Mouse (Mus musculus): ENCODE data around the gene Tyw1. TPM values are rescaled to one million over a fixed set of nuclear protein-coding genes. Genes with fewer than 3 reads are reported as not detected.

Gene Tyw1
- polyA plus RNA-seq, 1 experiment, result 12.7 TPM

- 0 out of 2 replicates have a peak overlapping the region, but pooled peaks have one; percentile 3 for H3K27ac ChIP-seq (ENCODE audit: insufficient read depth, low read depth, low read length)
- H3K4me3 ChIP-seq (ENCODE audit: insufficient read depth, low read length), result peak overlapping the region; percentile 94
- peaks cover 25% of the 10 kb centered on the region for H3K4me1 ChIP-seq (ENCODE audit: control insufficient read depth, insufficient read depth, low read length)
- TF ChIP-seq CTCF (IDR thresholded peaks at IDR 0.05; ENCODE audit: low read depth, low read length) (no peak), POLR2A (IDR thresholded peaks at IDR 0.05; ENCODE audit: borderline replicate concordance, low read depth, low read length) (no peak)
Observed at GRCm38 (mm10) chr5:130257303-130257702, 1.9 kb downstream of the Tyw1 start.

DNA sequence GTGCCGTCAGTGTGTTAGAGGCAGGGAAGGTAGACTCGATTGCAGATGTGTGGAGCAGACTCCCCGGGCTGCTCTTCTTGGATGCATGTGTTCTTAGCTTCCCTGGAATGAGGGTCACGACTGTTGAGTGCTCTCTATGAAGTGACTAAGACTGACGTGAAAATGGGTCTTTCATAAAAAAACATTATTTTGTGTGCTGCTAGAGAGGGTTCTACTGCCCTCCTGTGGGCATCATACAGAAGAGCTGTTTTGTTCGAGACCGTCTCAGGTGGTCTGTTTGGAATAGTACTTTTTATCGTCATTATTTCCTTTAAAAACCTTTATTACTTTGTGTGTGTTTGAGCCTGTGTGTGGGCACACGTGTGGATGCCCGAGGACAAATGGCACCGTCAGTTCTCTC lies 8.0 kb downstream of the Tyw1 start:
- TF ChIP-seq CTCF (IDR thresholded peaks at IDR 0.05; ENCODE audit: low read depth, low read length) (no peak), POLR2A (IDR thresholded peaks at IDR 0.05; ENCODE audit: borderline replicate concordance, low read depth, low read length) (no peak)

GRCm38 (mm10) chr5:130264433-130265005 lies 9.1 kb downstream of the Tyw1 start:
- H3K4me3 ChIP-seq (ENCODE audit: insufficient read depth, low read length), result no peak overlapping the region
- no peak overlapping the region; the same call in 1 of the 2 replicates for H3K27ac ChIP-seq (ENCODE audit: insufficient read depth, low read depth, low read length)
- peaks cover 23% of the 10 kb centered on the region for H3K4me1 ChIP-seq (ENCODE audit: control insufficient read depth, insufficient read depth, low read length)
- TF ChIP-seq CTCF (IDR thresholded peaks at IDR 0.05; ENCODE audit: low read depth, low read length) (no peak), POLR2A (IDR thresholded peaks at IDR 0.05; ENCODE audit: borderline replicate concordance, low read depth, low read length) (no peak)

More for the DNA sequence above, 8.0 kb downstream of the Tyw1 start:
- Histone ChIP-seq H3K4me3 (ENCODE audit: insufficient read depth, low read length) (no peak overlapping the region), H3K4me1 (ENCODE audit: control insufficient read depth, insufficient read depth, low read length) (peaks cover 19% of the 10 kb centered on the region), H3K27ac (ENCODE audit: insufficient read depth, low read depth, low read length) (no peak overlapping the region)

DNA sequence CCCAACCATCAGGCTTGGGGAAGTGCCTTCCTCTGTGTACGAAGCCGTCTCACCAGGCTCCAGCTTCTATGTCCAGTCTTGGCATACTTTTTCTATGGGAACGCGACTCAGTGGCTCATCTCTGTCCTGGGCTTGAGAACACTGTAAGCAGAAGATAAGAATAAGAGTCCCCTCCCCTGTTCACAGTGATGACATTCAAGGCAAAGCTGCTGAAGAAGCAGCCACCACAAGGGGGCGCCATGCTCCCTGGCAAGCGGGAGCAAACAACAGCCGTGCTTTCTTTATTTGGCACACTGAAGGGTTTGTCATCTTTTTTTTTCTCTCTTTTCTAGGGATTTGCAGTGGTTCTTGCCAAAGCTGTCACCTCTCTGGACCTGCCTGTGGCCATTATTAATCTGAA lies 11.2 kb downstream of the Tyw1 start:
- no peak overlapping the region for H3K4me3 ChIP-seq (ENCODE audit: insufficient read depth, low read length)
- peaks cover 19% of the 10 kb centered on the region for H3K4me1 ChIP-seq (ENCODE audit: control insufficient read depth, insufficient read depth, low read length)
- H3K27ac ChIP-seq (ENCODE audit: insufficient read depth, low read depth, low read length), result no peak overlapping the region
- TF ChIP-seq POLR2A (IDR thresholded peaks at IDR 0.05; ENCODE audit: borderline replicate concordance, low read depth, low read length) (no peak), CTCF (IDR thresholded peaks at IDR 0.05; ENCODE audit: low read depth, low read length) (0 out of 2 replicates have a peak, but pooled peaks have one; percentile 29)

GRCm38 (mm10) chr5:130267316-130267715 lies 11.9 kb downstream of the Tyw1 start:
- TF ChIP-seq POLR2A (IDR thresholded peaks at IDR 0.05; ENCODE audit: borderline replicate concordance, low read depth, low read length), result no peak
- peak; percentile 33 for TF ChIP-seq CTCF (IDR thresholded peaks at IDR 0.05; ENCODE audit: low read depth, low read length)
- H3K27ac ChIP-seq (ENCODE audit: insufficient read depth, low read depth, low read length), result no peak overlapping the region
- no peak overlapping the region for H3K4me3 ChIP-seq (ENCODE audit: insufficient read depth, low read length)
- H3K4me1 ChIP-seq (ENCODE audit: control insufficient read depth, insufficient read depth, low read length), result peaks cover 15% of the 10 kb centered on the region

DNA sequence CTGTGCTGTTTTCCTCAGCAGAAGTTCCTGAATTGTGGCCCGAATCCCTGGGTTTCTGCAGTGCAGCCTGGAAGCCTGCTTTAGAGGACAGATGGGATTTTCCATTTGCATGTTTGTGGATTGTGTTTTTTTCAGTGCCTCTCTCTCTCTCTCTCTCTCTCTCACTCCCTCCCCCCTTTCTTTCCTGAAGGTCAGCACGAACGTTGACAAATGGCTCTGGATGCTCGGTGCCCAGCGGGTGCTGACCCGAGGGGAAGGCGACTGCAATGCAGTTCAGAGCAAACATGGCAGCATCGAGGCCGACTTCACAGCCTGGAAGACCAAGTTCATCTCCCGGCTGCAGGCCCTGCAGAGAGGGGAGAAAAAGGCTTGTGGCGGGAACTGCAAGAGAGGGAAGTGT lies 13.6 kb downstream of the Tyw1 start:
- no peak for TF ChIP-seq POLR2A (IDR thresholded peaks at IDR 0.05; ENCODE audit: borderline replicate concordance, low read depth, low read length)
- no peak for TF ChIP-seq CTCF (IDR thresholded peaks at IDR 0.05; ENCODE audit: low read depth, low read length)
- Histone ChIP-seq H3K4me3 (ENCODE audit: insufficient read depth, low read length) (no peak overlapping the region), H3K4me1 (ENCODE audit: control insufficient read depth, insufficient read depth, low read length) (peaks cover 13% of the 10 kb centered on the region), H3K27ac (ENCODE audit: insufficient read depth, low read depth, low read length) (no peak overlapping the region)

DNA sequence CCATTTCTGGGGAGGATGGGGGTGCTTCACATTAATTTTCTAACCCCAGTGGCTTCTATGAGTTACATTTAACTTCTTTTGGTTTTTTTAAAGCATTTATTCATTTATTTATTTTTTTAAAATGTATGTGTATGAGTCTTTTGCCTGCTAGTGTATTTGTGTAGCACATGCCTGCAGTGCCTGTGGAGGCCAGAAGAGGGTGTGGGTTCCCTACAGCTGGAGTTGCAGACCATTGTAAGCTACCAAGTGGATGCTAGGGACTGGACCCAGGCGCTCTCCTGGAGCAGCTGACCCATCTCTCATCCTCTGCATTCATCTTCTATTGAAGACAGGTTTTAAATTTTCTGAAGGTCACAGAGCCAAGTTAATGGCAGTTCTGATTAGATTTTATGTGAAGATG lies 16.9 kb downstream of the Tyw1 start:
- no peak overlapping the region for H3K4me3 ChIP-seq (ENCODE audit: insufficient read depth, low read length)
- TF ChIP-seq CTCF (IDR thresholded peaks at IDR 0.05; ENCODE audit: low read depth, low read length) (no peak), POLR2A (IDR thresholded peaks at IDR 0.05; ENCODE audit: borderline replicate concordance, low read depth, low read length) (no peak)

GRCm38 (mm10) chr5:130273046-130273445 lies 17.6 kb downstream of the Tyw1 start:
- no peak overlapping the region for H3K27ac ChIP-seq (ENCODE audit: insufficient read depth, low read depth, low read length)
- TF ChIP-seq CTCF (IDR thresholded peaks at IDR 0.05; ENCODE audit: low read depth, low read length), result no peak
- peaks cover 8% of the 10 kb centered on the region for H3K4me1 ChIP-seq (ENCODE audit: control insufficient read depth, insufficient read depth, low read length)
- no peak overlapping the region for H3K4me3 ChIP-seq (ENCODE audit: insufficient read depth, low read length)

More for the DNA sequence above, 16.9 kb downstream of the Tyw1 start:
- Histone ChIP-seq H3K27ac (ENCODE audit: insufficient read depth, low read depth, low read length) (no peak overlapping the region), H3K4me1 (ENCODE audit: control insufficient read depth, insufficient read depth, low read length) (peaks cover 4% of the 10 kb centered on the region; the same call in 1 of the 2 replicates)

DNA sequence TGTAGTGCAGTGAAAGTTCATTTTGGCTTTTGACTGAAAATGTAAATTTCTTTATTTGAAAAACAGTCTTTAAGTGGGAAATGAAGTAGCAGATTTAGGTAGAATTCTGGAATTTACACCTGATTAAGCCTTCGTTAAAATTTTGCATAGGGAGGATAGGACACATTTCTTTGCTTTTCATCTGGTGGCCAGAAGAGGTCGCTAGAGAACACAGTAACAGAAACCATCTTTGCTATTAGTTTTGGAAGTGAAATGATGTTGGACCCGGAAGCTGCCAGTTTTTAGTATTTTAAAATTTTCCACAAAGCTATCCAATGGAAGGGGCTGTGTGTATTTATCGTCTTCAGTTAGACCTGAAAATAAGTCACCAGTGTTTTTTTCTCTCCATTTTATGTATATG lies 20.1 kb downstream of the Tyw1 start:
- Histone ChIP-seq H3K27ac (ENCODE audit: insufficient read depth, low read depth, low read length) (no peak overlapping the region), H3K4me1 (ENCODE audit: control insufficient read depth, insufficient read depth, low read length) (peaks cover 10% of the 10 kb centered on the region), H3K4me3 (ENCODE audit: insufficient read depth, low read length) (no peak overlapping the region)
- TF ChIP-seq CTCF (IDR thresholded peaks at IDR 0.05; ENCODE audit: low read depth, low read length) (no peak), POLR2A (IDR thresholded peaks at IDR 0.05; ENCODE audit: borderline replicate concordance, low read depth, low read length) (no peak)

DNA sequence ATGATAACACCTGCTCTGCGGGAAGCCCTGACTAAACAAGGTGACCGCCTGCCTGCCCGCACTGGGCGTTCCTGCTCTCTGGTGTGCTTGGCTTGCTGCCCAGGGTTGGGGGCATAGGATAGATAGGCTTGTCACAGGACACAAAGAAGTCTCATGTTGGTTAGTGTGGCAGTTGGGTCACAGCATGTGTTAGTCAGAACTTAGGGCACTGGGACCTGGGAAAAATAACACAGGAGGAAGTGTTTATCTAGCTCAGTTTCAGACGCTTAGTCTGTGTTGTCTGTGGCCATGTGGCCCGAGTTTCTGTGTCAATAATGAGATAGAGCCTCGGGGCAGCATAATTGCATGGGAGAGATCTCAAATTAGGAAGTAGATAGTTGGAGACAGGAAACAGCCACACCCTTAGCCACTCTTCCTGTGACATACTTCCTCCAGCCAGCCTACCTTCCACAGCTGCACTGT lies 22.6 kb downstream of the Tyw1 start:
- Histone ChIP-seq H3K4me3 (ENCODE audit: insufficient read depth, low read length) (no peak overlapping the region), H3K4me1 (ENCODE audit: control insufficient read depth, insufficient read depth, low read length) (peaks cover 23% of the 10 kb centered on the region), H3K27ac (ENCODE audit: insufficient read depth, low read depth, low read length) (peak overlapping the region; percentile 61)
- TF ChIP-seq POLR2A (IDR thresholded peaks at IDR 0.05; ENCODE audit: borderline replicate concordance, low read depth, low read length) (no peak), CTCF (IDR thresholded peaks at IDR 0.05; ENCODE audit: low read depth, low read length) (no peak)
